Mouse (Mus musculus): ENCODE results near the gene Ankrd23.
"Not testable (repeated sequence)": the region's sequence is repeated elsewhere in the genome, so short reads cannot be mapped to it uniquely, and the experiment has no call there.

Gene Ankrd23

GRCm38 (mm10) chr1:36536783-36537182, at the start of gene Ankrd23:
Gene Ankrd23 (minus strand): TSS chr1:36536883.
- in situ Hi-C loops (cut with MboI, MseI) = not testable (repeated sequence)

GRCm38 (mm10) chr1:36586288-36586687, 49.6 kb upstream of the Ankrd23 start:
- in situ Hi-C loops (cut with MboI, MseI) = no loop called here

DNA sequence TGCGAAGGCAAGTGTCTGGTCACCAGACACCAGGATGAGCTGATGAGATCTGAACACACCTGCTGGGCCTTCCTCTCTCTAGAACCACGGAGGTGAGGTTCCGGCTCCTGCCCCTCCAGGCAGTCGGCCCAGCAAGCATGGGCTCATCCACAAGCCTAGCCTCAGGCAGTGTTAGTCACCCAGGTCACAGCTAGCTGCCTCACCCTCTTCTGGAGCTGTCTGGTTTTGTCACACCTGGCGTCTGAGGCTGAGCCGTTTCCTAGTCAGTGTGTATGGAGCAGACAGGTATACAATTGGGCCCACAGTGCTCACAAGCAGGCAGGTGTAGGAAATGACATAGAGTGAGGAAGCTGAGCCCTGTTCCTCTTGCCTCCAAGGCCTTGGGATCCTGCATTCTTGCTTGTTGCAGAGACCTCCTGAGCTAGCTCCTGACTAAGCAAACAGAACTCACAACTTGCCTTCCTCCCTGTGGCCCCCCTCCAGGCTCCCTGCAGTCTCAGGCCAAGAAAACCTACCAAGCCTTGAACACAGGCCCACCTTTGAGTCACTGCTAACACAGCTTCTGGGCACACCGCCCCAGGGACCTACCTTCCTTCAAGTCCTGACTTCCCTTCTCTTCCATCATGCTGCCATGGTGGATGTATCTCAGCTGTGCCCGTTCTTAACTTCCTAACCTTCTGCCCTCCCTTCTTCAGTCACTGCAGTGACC, 46.9 kb upstream of the Ankrd23 start:
- in situ Hi-C loops (cut with MboI, MseI) = no loop called here

DNA sequence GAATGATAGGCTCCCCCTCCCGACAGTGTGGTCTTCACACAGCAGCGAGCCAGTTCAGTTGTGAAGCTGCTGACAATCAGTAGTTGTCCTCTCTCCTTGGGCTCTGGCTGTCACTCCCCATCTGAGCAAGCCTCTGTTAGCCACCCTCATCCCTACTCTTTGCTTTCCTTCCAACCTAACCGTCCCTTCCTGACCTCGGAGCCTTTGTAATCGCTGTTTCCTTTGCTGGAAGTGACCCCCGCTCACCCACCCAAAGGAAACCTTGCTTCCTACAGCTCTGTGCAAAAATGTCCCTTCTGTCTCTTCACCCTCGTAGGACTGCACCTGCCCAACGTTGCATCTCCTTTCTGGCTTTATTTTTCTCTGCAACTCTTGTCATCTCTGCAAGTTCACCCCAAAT, 45.5 kb upstream of the Ankrd23 start:
- in situ Hi-C loops (cut with MboI, MseI) = no loop called here

- in situ Hi-C loops (cut with MboI, MseI) = no loop called here
Observed at GRCm38 (mm10) chr1:36581260-36581659, 44.6 kb upstream of the Ankrd23 start.

GRCm38 (mm10) chr1:36580384-36581207, 43.9 kb upstream of the Ankrd23 start:
- in situ Hi-C loops (cut with MboI, MseI) = no loop called here

GRCm38 (mm10) chr1:36579974-36580383, 43.3 kb upstream of the Ankrd23 start:
- in situ Hi-C loops (cut with MboI, MseI) = no loop called here

GRCm38 (mm10) chr1:36576991-36577675, 40.5 kb upstream of the Ankrd23 start:
- in situ Hi-C loops (cut with MboI, MseI) = no loop called here

DNA sequence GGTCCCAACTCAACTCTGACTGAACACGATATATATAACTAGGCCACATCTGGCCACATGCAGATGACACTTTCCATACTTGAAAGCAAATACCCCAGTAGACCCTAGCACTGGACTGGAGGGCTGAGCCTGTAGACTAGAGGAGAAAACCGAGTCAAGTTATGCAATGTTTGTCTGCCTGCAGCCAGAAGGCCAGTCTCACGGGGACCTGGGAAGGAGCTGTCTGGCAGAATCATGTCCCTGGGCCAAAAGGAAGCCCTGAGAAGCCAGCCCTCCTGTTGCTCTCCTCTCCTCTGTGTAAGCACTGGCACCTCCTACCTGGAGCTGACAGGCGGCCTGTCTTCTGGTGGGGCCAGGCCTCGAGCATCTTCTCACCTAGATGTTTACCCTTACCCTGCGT, 38.7 kb upstream of the Ankrd23 start:
- in situ Hi-C loops (cut with MboI, MseI) = no loop called here

DNA sequence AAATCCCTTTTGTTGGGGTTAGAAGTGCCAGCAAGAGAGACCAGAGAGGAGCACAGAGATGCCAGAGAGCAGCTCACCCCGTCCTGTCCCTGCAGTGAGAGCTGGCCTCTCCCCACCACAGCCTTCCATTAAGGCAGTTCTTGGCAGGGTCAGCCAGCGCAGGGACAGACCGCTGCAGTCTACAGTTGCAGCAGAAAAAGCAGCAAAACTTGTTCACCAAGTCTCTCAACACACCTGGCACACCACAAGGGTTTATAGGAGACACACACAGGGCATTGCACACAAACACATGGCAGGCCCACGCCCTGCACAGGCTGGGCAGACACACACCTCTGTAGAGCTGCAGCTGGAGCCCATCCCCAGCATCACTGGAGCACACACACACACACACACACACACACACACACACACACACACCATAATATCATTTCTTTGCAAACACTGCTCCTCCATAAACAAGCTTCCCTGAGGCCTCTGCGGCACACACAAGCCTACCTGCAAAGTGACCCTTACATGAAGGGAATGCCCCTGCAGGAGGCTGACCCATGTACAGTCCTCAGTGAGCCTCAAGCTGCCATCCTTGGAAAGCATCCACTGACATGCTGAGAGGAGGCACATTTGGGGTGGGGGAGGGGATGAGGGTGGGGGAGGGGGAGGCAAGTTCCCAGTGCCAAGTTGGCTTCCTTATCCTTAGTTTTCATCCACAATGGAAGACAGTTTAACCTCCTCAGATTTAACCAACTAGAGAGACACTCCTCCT, 37.7 kb upstream of the Ankrd23 start:
- in situ Hi-C loops (cut with MboI, MseI) = no loop called here

- in situ Hi-C loops (cut with MboI, MseI) = no loop called here
Observed at GRCm38 (mm10) chr1:36573524-36573923, 36.8 kb upstream of the Ankrd23 start.

DNA sequence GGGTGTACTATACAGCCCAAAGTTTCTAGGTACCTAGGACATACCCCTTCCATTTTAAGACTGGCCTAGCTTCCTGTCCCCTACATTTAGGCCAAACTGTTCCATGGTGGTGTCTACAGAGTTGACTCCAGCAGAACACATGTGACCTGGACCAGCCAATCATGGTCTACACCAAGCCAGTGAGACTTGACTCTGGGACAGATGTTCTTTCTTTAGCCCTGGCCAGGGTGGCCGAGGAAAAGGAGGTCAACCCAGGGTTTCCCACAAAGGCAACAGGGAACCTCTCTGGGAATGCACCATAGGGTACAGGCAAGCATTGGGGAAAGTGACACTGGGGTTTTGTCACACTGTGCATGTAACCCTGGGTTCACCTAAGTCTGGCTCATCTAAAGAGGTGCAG, 36.0 kb upstream of the Ankrd23 start:
- in situ Hi-C loops (cut with MboI, MseI) = no loop called here

- in situ Hi-C loops (cut with MboI, MseI) = no loop called here
Observed at GRCm38 (mm10) chr1:36572140-36572700, 35.5 kb upstream of the Ankrd23 start.

DNA sequence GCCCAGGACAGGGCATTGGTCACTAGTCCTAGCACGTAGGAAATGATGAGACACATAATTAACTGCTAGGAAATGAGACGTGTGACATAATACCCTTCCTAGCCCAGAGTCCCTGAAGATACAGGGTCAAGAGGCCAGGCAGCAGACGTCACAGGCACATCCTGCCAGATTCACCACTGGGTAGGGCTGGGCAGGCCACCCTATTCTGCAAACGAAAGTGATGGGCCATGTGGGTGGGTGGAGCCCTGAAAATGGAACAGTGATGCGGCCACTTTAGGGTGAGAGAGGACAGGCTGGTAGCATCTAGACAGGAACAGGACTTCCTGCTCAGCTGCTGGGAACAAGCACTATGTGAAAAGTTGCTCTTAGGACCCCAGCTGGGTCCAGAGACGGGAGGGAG, 34.9 kb upstream of the Ankrd23 start:
- in situ Hi-C loops (cut with MboI, MseI) = no loop called here

- in situ Hi-C loops (cut with MboI, MseI) = no loop called here
Observed at GRCm38 (mm10) chr1:36570320-36570719, 33.6 kb upstream of the Ankrd23 start.

DNA sequence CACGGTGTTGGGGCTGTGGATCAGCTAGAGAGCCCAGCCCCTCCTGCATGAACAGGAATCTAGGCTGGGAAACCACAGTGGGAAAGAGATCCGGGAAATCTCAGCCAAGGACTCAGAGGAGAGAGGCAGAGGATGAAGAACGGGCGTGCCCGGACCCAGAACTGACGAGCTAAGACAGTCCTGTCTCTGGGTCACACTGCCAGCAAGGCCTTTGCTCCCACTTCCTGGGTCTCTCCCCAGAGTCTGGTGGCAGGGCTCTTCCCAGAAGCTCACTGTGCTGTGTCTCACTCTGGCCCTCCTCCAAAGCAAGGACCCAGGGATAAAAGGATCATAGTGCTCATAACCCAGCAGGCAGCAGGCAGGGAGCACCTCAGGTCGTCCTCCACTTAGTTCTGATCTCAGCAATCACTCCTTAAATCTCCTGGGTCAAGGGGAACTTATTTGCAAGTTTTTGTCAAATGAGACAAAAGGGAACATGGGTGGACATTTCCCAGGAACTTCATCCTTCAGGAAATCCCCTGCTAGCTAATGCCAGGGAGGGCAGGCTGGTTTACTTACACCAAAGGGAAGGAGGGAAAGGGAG, 33.1 kb upstream of the Ankrd23 start:
- in situ Hi-C loops (cut with MboI, MseI) = no loop called here

GRCm38 (mm10) chr1:36568776-36569175, 32.1 kb upstream of the Ankrd23 start:
- in situ Hi-C loops (cut with MboI, MseI) = no loop called here

- in situ Hi-C loops (cut with MboI, MseI) = no loop called here
Observed at GRCm38 (mm10) chr1:36567818-36568603, 31.3 kb upstream of the Ankrd23 start.

- in situ Hi-C loops (cut with MboI, MseI) = no loop called here
Observed at GRCm38 (mm10) chr1:36566425-36566824, 29.7 kb upstream of the Ankrd23 start.

- in situ Hi-C loops (cut with MboI, MseI) = no loop called here
Observed at GRCm38 (mm10) chr1:36564101-36564500, 27.4 kb upstream of the Ankrd23 start.
